Mouse (Mus musculus) embryonic facial prominence, embryonic 14.5 days (tissue): ENCODE data around the gene Itga3. TPM values are rescaled to one million over a fixed set of nuclear protein-coding genes. Genes with fewer than 3 reads are reported as not detected.

Experiments used
- ATAC-seq: fragments of 200-750 bp; cut with Nextera tagmentation; 2 replicates; pipeline ENCODE4 v1.8.0; 2017; ENCODE audit warnings: low read depth, moderate number of reproducible peaks, moderate TSS enrichment
- DNase-seq: peaks from one replicate; pipeline ENCODE4 v3.0.0-alpha.2; 2015; ENCODE audit warnings: low spot score
- H3K27ac ChIP-seq: fragments of 300-500 bp; sonication (generic); replicated peaks from 2 replicates; pipeline ENCODE4 v1.5.1; 2014; ENCODE audit warnings: low read depth, mild to moderate bottlenecking, low read length, moderate library complexity
- H3K27me3 ChIP-seq: fragments of 300-500 bp; sonication (generic); replicated peaks from 2 replicates; pipeline ENCODE4 v1.6.1; 2014; ENCODE audit warnings: low read length; ENCODE audit not compliant: control insufficient read depth, insufficient read depth
- H3K36me3 ChIP-seq: fragments of 300-500 bp; sonication (generic); 2 replicates; pipeline ENCODE4 v1.6.1; 2014; ENCODE audit warnings: low read length, mixed read lengths; ENCODE audit not compliant: control insufficient read depth, insufficient read depth
- H3K4me1 ChIP-seq: fragments of 300-500 bp; sonication (generic); 2 replicates; pipeline ENCODE4 v1.6.1; 2014; ENCODE audit warnings: antibody characterized with exemption, low read length; ENCODE audit not compliant: control insufficient read depth, insufficient read depth
- H3K4me2 ChIP-seq: fragments of 300-500 bp; sonication (generic); 2 replicates; pipeline ENCODE4 v1.6.1; 2014; ENCODE audit warnings: low read depth, mild to moderate bottlenecking, low read length, moderate library complexity, mixed read lengths
- H3K4me3 ChIP-seq: fragments of 300-500 bp; sonication (generic); 2 replicates; pipeline ENCODE4 v1.5.1; 2014; ENCODE audit warnings: low read depth, mild to moderate bottlenecking, low read length
- H3K9ac ChIP-seq: fragments of 300-500 bp; sonication (generic); 2 replicates; pipeline ENCODE4 v1.6.1; 2014; ENCODE audit warnings: low read depth, mild to moderate bottlenecking, low read length, moderate library complexity, mixed read lengths
- H3K9me3 ChIP-seq: fragments of 300-500 bp; sonication (generic); 2 replicates; pipeline ENCODE4 v1.6.1; 2016; ENCODE audit warnings: low read length; ENCODE audit not compliant: control insufficient read depth
- WGBS: fragments of 180-500 bp; shearing (Covaris S2); extraction: QIAGEN DNeasy Blood & Tissue Kit; methylation state at CpG from one replicate; pipeline ENCODE4 v1.1.7; 2014; 5-methylcytosine and 5-hydroxymethylcytosine counted together
- polyA plus RNA-seq: library from polyadenylated mRNA; unstranded; fragments of >200 nt; fragmentation: Nextera tagmentation; extraction: Ambion mirVana; gene quantifications from 2 replicates; pipeline ENCODE4 v1.2.1, GENCODE M21; 2014

Gene Itga3
- polyA plus RNA-seq, 1 experiment from 2014 or later: 8.3 TPM

DNA sequence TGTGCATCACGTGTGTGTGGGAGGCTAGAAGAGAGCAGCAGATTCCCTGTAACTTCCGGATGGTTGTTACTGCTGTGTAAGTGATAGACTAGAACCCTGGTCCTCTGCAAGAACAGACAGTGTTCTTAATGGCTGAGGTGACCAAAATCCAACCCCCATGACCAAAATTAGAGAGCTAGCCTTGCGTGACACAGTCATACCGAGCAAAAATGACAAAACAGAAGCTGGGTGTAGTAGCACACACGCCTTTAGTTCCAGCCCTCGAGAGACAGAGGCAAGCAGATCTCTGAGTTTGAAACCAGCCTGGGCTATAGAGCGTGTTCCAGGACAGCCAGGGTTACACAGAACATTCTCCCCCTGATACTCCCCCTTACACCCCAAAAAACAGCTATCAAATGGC lies 33.5 kb upstream of the Itga3 start:
- DNase-seq: no peak
- Histone ChIP-seq H3K4me1 (peaks cover 5% of the 10 kb centered on the region), H3K9me3 (no peaks in the 10 kb centered on the region), H3K4me3 (no peak overlapping the region), H3K4me2 (no peak overlapping the region), H3K27ac (no peak overlapping the region), H3K36me3 (no peaks in the 10 kb centered on the region), H3K27me3 (no peaks in the 10 kb centered on the region), H3K9ac (no peak overlapping the region)
- ATAC-seq: no peak
- 89% methylated on average over 7 of the region's 7 CpGs for WGBS

DNA sequence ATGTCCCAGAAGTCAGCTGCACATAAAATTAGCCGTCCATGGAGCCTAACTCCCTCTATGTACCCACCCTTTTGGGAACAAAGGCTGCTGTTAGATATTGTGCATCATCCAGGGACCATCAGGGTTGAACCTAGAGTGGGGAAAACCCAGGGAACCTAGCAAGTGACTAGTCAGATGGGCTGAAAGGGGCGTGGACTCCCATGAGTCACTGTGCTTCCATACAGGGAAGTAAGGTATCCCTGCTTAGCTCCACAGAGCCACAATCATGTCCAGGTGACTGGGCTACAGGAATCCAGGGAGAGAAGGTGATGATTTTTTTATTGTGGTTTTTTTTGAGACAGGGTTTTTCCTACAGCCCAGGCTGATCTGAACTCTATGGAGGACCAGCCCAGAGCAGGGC lies 32.4 kb upstream of the Itga3 start:
- Histone ChIP-seq H3K9me3 (no peaks in the 10 kb centered on the region), H3K4me3 (no peak overlapping the region), H3K27me3 (no peaks in the 10 kb centered on the region; the same call in 1 of the 2 replicates), H3K4me2 (no peak overlapping the region), H3K9ac (no peak overlapping the region), H3K27ac (no peak overlapping the region), H3K36me3 (no peaks in the 10 kb centered on the region), H3K4me1 (peaks cover 6% of the 10 kb centered on the region)
- no peak for DNase-seq
- WGBS: 84% methylated on average over 2 of the region's 2 CpGs
- ATAC-seq: no peak

DNA sequence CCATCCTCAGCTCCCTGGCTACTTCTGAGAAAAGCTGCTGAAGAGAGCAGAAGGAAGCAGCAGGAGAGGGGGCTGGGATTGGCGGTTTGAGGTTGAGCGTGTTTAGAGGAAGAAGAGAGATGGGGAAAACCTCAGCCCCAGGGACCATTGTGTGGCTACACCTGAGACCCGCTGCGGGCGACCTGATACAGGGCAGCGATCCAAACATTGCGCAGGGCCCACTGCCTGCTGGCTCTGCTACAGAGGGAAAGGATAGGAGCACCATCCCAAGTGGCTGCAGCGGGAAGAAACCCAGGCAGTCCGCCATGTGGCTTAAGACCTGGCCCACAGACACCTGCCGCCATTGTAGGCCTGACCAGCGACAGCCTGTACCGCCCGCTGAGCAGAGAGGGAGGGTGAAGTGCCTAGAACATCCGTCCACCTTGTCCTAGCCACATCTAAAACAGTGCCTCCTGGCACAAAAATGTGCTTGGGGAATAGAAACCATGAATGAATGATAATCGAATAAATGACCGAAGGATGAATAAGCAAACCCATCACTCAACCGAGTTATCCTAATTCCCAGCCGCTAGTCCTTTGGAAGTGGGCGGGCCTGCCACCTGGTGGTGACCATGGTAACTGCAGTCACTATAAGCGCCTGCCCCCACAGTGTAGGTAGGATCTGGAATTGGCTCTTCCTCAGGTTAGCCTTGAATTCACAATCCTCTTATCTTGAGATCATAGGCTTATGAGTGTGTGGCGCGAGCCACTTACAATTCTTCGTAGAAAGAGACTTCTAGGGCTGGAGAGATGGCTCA lies 30.0 kb upstream of the Itga3 start:
- Histone ChIP-seq H3K27me3 (no peaks in the 10 kb centered on the region; the same call in 1 of the 2 replicates), H3K27ac (no peak overlapping the region), H3K4me1 (peaks cover 6% of the 10 kb centered on the region), H3K9me3 (no peaks in the 10 kb centered on the region), H3K4me3 (no peak overlapping the region), H3K9ac (no peak overlapping the region), H3K4me2 (peak overlapping the region; percentile 6), H3K36me3 (no peaks in the 10 kb centered on the region)
- 36% methylated on average over 23 of the region's 23 CpGs for WGBS
- ATAC-seq (peak; percentile 75), DNase-seq (peak; percentile 71)

DNA sequence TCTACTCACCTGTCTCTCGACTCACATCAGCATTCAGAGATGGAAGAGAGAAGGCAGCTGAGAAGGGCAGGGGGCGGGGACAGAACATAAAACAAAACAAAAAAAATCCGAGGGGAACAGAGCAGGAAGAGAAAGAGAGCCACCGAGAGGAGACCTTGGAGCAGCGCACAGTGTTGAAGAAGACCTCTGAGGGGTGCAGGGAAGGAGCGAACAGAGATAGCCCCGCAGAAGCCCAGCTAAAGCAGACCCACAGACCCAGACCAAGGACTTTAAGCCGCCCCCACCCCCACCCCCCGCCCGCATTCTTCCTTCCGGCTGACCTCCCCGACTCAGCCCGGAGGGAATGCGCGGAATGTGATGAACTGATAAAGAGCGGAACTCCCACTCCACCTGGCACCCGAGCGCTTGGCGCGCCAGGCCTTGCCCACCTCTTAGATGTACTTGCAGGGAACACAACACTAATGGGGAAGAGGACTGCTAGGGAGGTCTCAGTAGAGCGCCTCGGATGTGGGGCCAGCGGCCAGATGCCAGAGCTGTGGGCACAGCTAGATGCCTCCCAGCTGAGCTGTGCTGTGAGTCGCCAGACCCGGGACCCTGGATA lies 28.8 kb upstream of the Itga3 start:
- Histone ChIP-seq H3K9me3 (no peaks in the 10 kb centered on the region), H3K27ac (no peak overlapping the region), H3K4me2 (peak overlapping the region; percentile 47), H3K9ac (peak overlapping the region; percentile 34; the same call in 1 of the 2 replicates), H3K36me3 (no peaks in the 10 kb centered on the region), H3K27me3 (no peaks in the 10 kb centered on the region; the same call in 1 of the 2 replicates), H3K4me1 (peaks cover 6% of the 10 kb centered on the region), H3K4me3 (peak overlapping the region; percentile 18)
- WGBS: 5% methylated on average over 17 of the region's 25 CpGs
- DNase-seq: no peak
- ATAC-seq: peak; percentile 10; the same call in 1 of the 2 replicates

DNA sequence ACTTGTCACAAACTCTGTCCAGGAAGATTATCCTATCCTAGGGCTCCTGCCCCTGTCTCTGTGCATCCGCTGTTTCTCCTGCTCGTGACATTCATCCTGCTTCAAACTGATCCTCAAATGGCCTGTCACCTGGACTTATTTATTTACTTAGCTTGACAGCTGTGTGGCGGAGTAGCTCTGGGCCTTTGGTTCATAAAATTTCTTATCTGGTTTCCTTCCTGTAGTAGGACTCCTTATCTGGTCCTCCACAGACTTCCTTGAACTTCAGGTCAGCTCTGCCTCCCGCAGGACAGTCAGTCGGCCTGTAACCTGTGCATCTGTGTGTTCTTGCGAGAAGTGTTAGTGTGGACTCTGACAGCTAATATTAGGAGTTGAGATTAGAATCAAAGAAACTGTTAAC lies 27.7 kb upstream of the Itga3 start:
- Histone ChIP-seq H3K4me2 (no peak overlapping the region), H3K27me3 (no peaks in the 10 kb centered on the region; the same call in 1 of the 2 replicates), H3K4me1 (peaks cover 6% of the 10 kb centered on the region), H3K4me3 (no peak overlapping the region), H3K9me3 (no peaks in the 10 kb centered on the region), H3K36me3 (no peaks in the 10 kb centered on the region), H3K27ac (no peak overlapping the region), H3K9ac (no peak overlapping the region)
- 63% methylated on average over 6 of the region's 6 CpGs for WGBS
- DNase-seq: no peak
- no peak for ATAC-seq

DNA sequence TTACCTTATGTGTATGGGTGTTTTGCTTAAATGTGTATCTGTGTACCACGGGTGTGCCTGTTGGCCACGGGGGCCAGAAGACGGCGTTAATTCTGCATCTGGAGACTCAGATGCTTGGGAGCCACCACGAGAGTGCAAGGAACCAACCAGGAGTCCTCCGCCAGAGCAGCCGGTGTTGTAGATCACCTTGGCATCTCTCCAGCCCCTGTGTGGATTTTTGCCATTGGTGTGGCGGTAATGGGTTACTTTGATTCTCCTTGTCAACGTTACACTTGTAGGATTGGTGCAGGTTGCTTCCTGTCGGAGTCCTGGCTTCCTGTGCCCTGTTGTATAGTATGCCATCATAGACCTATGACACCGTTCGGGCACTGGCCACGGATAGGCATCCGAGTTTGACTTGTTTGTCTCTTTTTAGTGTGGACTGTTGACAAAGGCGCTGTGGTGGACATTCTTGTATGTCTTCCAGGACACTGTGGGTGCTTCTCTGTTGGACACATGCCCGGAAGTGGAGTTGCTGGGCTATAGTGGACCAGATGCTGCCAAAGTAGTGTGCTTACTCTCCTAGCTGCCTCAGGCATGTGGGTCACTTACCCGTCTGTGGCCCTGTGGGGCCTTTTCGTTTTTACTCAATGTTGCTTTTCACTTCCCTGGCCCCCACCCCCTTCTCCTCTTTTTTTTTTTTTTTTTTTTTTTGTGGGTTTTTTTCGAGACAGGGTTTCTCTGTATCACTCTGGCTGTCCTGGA lies 25.7 kb upstream of the Itga3 start:
- H3K9ac ChIP-seq: no peak overlapping the region
- H3K36me3 ChIP-seq: no peaks in the 10 kb centered on the region
- H3K4me3 ChIP-seq: no peak overlapping the region
- no peaks in the 10 kb centered on the region; the same call in 1 of the 2 replicates for H3K27me3 ChIP-seq
- 88% methylated on average over 19 of the region's 19 CpGs for WGBS
- H3K27ac ChIP-seq: no peak overlapping the region
- H3K9me3 ChIP-seq: no peaks in the 10 kb centered on the region
- H3K4me2 ChIP-seq: no peak overlapping the region
- peaks cover 9% of the 10 kb centered on the region for H3K4me1 ChIP-seq
- no peak for ATAC-seq
- DNase-seq: no peak

DNA sequence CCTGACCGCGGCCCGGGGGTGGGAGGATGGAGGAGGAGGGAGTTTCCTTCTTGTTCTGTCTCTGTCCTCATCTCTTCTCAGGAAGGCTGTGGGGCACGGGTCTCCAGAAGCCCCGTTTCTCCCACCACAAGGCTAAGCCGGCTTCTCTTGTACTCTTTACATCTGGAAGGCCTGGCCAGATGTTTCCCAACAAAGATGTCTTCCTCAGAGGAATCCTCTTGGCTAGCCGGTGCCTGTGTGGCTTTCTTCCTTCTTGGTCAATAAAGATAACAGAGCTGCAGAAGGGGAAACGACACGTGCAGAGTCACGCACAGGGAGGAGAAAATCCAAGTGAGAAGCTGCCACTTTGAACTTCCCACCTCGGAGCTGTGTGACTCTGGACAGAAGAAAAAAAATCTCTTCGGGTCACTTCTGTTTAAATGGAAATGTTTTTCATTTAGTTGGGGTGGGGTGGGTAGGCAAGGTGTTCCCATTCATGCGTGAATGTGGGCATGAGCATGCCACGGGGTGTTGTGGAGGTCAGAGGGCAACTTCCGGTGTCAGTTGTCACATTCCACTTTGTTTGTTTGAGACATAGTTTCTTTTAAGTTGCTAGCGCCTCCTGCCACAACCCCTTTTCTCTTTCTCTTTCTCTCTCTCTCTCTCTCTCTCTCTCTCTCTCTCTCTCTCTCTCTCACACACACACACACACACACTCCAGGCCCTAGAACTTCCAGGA lies 24.6 kb upstream of the Itga3 start:
- no peak overlapping the region for H3K4me2 ChIP-seq
- H3K27ac ChIP-seq: no peak overlapping the region
- no peaks in the 10 kb centered on the region; the same call in 1 of the 2 replicates for H3K27me3 ChIP-seq
- no peak overlapping the region for H3K4me3 ChIP-seq
- ATAC-seq (no peak), DNase-seq (no peak)
- peaks cover 19% of the 10 kb centered on the region for H3K4me1 ChIP-seq
- 30% methylated on average over 16 of the region's 16 CpGs for WGBS
- H3K36me3 ChIP-seq: no peaks in the 10 kb centered on the region
- H3K9ac ChIP-seq: no peak overlapping the region
- no peaks in the 10 kb centered on the region for H3K9me3 ChIP-seq

DNA sequence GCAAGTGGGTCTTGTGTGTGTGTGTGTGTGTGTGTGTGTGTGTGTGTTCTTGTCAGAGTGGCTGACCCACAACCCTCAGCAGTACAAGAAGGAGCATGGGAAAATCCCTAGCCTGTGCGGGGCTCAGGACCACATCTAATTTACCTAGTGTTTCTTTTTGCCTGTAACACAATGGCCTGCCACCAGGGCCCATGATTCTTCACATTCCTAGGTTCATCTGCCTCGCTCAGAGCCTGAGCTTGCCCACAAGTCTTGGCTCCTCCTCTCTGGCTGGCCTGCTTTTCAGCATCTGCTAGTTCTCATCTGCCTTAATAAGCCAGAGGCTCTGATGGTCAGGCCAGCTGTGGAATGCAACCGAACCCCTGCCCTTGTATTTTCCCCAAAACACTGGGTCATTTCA lies 23.8 kb upstream of the Itga3 start:
- H3K9me3 ChIP-seq: no peaks in the 10 kb centered on the region
- H3K4me3 ChIP-seq: no peak overlapping the region
- no peak overlapping the region for H3K27ac ChIP-seq
- H3K9ac ChIP-seq: no peak overlapping the region
- WGBS: 29% methylated on average over 3 of the region's 3 CpGs
- H3K36me3 ChIP-seq: no peaks in the 10 kb centered on the region
- no peak overlapping the region for H3K4me2 ChIP-seq
- no peaks in the 10 kb centered on the region; the same call in 1 of the 2 replicates for H3K27me3 ChIP-seq
- no peak for ATAC-seq
- peaks cover 19% of the 10 kb centered on the region for H3K4me1 ChIP-seq
- DNase-seq: peak; percentile 58
